Mouse (Mus musculus): Measurements from ENCODE around the gene Vsnl1. TPM values are rescaled to one million over a fixed set of nuclear protein-coding genes. Genes with fewer than 3 reads are reported as not detected.

The Vsnl1 gene
- polyA plus RNA-seq, 1 experiment from 2014 or later: 0.92 TPM

- WGBS: 40% methylated on average over 6 of the region's 6 CpGs
- Histone ChIP-seq H3K9me3 (no peaks in the 10 kb centered on the region), H3K27ac (no peak overlapping the region), H3K4me3 (replicated peaks) (no peak overlapping the region), H3K9ac (no peak overlapping the region), H3K4me2 (no peak overlapping the region), H3K36me3 (peaks cover 9% of the 10 kb centered on the region; the same call in 1 of the 2 replicates), H3K4me1 (no peaks in the 10 kb centered on the region), H3K27me3 (replicated peaks) (no peaks in the 10 kb centered on the region)
- no peak for ATAC-seq (ENCODE audit: insufficient read depth, low FRiP score, low read depth)
Observed at GRCm38 (mm10) chr12:11317671-11318070, 118.7 kb downstream of the Vsnl1 start.

- no peak overlapping the region for H3K4me3 ChIP-seq (replicated peaks)
- no peaks in the 10 kb centered on the region for H3K9me3 ChIP-seq
- H3K36me3 ChIP-seq: peaks cover 9% of the 10 kb centered on the region; the same call in 1 of the 2 replicates
- 42% methylated on average over 1 of the region's 1 CpGs for WGBS
- no peaks in the 10 kb centered on the region for H3K4me1 ChIP-seq
- no peak for ATAC-seq (ENCODE audit: insufficient read depth, low FRiP score, low read depth)
- H3K27ac ChIP-seq: no peak overlapping the region
- no peak overlapping the region for H3K4me2 ChIP-seq
- H3K27me3 ChIP-seq (replicated peaks): no peaks in the 10 kb centered on the region
- H3K9ac ChIP-seq: no peak overlapping the region
Observed at GRCm38 (mm10) chr12:11313840-11314239, 122.6 kb downstream of the Vsnl1 start.

- H3K36me3 ChIP-seq: peaks cover 16% of the 10 kb centered on the region
- H3K27me3 ChIP-seq (replicated peaks): no peaks in the 10 kb centered on the region
- 96% methylated on average over 2 of the region's 2 CpGs for WGBS
- no peak overlapping the region for H3K4me2 ChIP-seq
- no peak overlapping the region for H3K4me3 ChIP-seq (replicated peaks)
- no peak overlapping the region for H3K27ac ChIP-seq
- H3K9ac ChIP-seq: no peak overlapping the region
- ATAC-seq (ENCODE audit: insufficient read depth, low FRiP score, low read depth): no peak
- no peaks in the 10 kb centered on the region for H3K9me3 ChIP-seq
- H3K4me1 ChIP-seq: no peaks in the 10 kb centered on the region
Observed at GRCm38 (mm10) chr12:11311106-11311505, 125.3 kb downstream of the Vsnl1 start.

DNA sequence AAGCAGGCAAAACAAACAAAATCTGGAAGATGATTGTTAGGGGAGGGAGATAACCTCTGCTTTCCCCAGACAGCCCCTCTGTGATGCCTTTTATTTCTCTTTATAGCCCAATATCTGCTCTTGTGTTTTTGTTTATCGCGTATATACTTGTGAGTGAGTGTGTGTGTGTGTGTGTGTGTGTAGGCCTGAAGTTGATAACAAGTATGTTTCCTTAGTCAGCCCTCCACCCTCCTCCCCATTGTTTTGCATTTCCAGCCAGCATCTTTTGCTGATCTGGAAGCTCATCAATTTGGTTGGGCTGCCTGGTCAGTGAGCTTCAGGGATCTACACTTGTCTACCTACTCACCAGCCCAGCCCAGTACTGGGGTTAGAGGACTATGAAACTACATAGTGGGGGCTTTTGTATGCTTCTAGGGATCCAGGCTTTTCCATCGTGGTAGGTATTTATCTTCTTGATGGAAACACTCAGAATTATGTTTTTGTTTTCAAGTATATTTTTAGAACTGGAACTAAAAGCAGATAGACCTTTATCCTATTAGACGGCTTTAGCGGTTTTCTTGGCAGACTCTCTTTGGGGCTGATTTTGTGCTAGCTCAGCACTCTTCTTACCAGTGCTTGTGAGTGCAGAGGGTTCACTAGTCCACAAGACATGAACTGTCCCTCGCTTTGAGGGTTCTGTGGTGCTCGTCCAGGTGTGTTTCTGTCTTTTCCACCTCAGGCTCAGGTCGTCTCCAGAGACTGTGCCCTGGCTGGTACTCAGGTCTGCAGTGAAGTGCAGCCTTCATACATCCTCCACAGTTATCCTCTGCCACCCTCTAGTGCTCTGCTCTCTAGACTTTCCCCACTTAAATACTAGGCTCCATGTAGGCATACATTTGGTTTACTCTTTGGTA lies 129.4 kb downstream of the Vsnl1 start:
- no peaks in the 10 kb centered on the region for H3K27me3 ChIP-seq (replicated peaks)
- H3K9ac ChIP-seq: no peak overlapping the region
- 85% methylated on average over 8 of the region's 8 CpGs for WGBS
- no peak overlapping the region for H3K4me2 ChIP-seq
- ATAC-seq (ENCODE audit: insufficient read depth, low FRiP score, low read depth): no peak
- no peak overlapping the region for H3K4me3 ChIP-seq (replicated peaks)
- H3K36me3 ChIP-seq: peaks cover 33% of the 10 kb centered on the region
- H3K9me3 ChIP-seq: no peaks in the 10 kb centered on the region
- H3K27ac ChIP-seq: no peak overlapping the region
- no peaks in the 10 kb centered on the region for H3K4me1 ChIP-seq

GRCm38 (mm10) chr12:11300858-11301257 lies 135.6 kb downstream of the Vsnl1 start:
- Histone ChIP-seq H3K4me1 (no peaks in the 10 kb centered on the region), H3K4me2 (no peak overlapping the region), H3K36me3 (peaks cover 24% of the 10 kb centered on the region), H3K9me3 (no peaks in the 10 kb centered on the region), H3K4me3 (replicated peaks) (no peak overlapping the region), H3K9ac (no peak overlapping the region), H3K27ac (no peak overlapping the region), H3K27me3 (replicated peaks) (no peaks in the 10 kb centered on the region)
- no peak for ATAC-seq (ENCODE audit: insufficient read depth, low FRiP score, low read depth)
- 97% methylated on average over 1 of the region's 1 CpGs for WGBS

GRCm38 (mm10) chr12:11286382-11286781 lies 150.0 kb downstream of the Vsnl1 start:
- no peak overlapping the region for H3K27ac ChIP-seq
- WGBS: 94% methylated on average over 2 of the region's 2 CpGs
- H3K36me3 ChIP-seq: peaks cover 26% of the 10 kb centered on the region
- H3K4me2 ChIP-seq: no peak overlapping the region
- no peak overlapping the region for H3K9ac ChIP-seq
- H3K4me3 ChIP-seq (replicated peaks): no peak overlapping the region
- no peaks in the 10 kb centered on the region for H3K4me1 ChIP-seq
- ATAC-seq (ENCODE audit: insufficient read depth, low FRiP score, low read depth): no peak
- no peaks in the 10 kb centered on the region for H3K27me3 ChIP-seq (replicated peaks)
- no peaks in the 10 kb centered on the region for H3K9me3 ChIP-seq

DNA sequence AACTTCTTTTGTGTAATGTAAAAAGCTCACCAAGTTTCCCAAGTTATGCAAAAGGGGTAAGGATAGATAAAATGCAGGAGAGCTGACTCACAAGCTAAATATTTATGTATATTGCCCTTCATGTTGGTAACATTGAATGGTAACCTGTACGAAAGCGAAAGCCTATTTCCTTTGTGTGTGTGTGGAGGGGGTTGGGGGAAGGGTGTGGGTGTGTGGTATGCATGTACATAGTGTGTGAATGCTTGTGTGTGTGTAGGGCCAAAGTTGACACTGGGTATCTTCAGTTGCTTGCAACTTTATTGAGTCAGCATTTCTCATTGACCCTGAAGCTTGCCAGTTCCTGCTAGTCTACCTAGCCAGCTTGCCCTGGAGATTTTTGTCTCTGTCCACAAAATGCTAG lies 154.8 kb downstream of the Vsnl1 start:
- Histone ChIP-seq H3K27me3 (replicated peaks) (no peaks in the 10 kb centered on the region), H3K9me3 (no peaks in the 10 kb centered on the region), H3K4me2 (no peak overlapping the region), H3K4me1 (no peaks in the 10 kb centered on the region), H3K27ac (no peak overlapping the region), H3K9ac (no peak overlapping the region), H3K4me3 (replicated peaks) (no peak overlapping the region), H3K36me3 (peaks cover 25% of the 10 kb centered on the region)
- ATAC-seq (ENCODE audit: insufficient read depth, low FRiP score, low read depth): no peak
- 88% methylated on average over 2 of the region's 2 CpGs for WGBS

DNA sequence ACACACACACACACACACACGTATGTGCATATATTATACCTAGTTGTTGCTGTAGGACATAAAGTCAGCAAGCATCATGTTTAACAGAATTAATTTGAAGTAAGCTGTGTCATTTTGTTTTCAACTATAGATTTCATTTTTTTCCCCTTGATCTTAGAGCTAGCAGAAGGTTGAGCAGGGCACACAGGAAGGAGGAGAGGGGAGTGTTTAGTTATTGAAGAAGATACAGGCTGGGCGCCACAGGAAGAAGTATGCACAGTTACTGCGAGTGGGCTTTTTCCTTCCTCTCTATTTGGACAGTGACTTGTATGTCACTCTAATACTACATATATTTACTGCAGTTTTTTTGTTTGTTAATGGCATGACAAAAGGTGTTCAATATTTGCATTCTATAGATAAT lies 156.5 kb downstream of the Vsnl1 start:
- 86% methylated on average over 3 of the region's 3 CpGs for whole genome bisulfite sequencing
- no peak for ATAC-seq (ENCODE audit: insufficient read depth, low FRiP score, low read depth)
- peaks cover 17% of the 10 kb centered on the region for H3K36me3 ChIP-seq
- H3K9ac ChIP-seq: no peak overlapping the region
- H3K27me3 ChIP-seq (replicated peaks): no peaks in the 10 kb centered on the region
- H3K27ac ChIP-seq: no peak overlapping the region
- no peak overlapping the region for H3K4me3 ChIP-seq (replicated peaks)
- no peak overlapping the region for H3K4me2 ChIP-seq
- H3K9me3 ChIP-seq: no peaks in the 10 kb centered on the region
- no peaks in the 10 kb centered on the region for H3K4me1 ChIP-seq

DNA sequence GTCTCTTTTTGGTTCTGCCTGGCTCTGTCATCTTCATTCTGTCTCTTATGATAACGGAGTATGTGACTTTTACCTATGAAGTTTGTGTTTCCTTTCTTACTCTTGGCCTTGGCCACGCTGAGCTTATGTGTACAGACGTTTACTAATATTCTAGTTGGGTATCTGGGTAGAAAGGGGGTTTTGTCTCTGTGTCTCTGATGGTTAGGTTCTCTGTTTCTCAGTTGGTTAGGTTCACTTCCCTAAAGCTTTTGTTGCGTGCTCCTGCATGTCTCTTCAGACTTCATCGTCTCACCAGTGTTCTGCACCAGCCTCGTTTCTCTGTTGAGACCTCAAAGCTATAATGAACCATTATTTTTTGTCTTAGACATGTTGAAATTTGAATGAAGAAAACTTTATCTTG lies 159.2 kb downstream of the Vsnl1 start:
- Histone ChIP-seq H3K4me3 (replicated peaks) (no peak overlapping the region), H3K9me3 (no peaks in the 10 kb centered on the region), H3K27ac (no peak overlapping the region), H3K4me1 (no peaks in the 10 kb centered on the region), H3K9ac (no peak overlapping the region), H3K36me3 (peaks cover 16% of the 10 kb centered on the region), H3K4me2 (no peak overlapping the region), H3K27me3 (replicated peaks) (no peaks in the 10 kb centered on the region)
- ATAC-seq (ENCODE audit: insufficient read depth, low FRiP score, low read depth): no peak
- WGBS: 92% methylated on average over 6 of the region's 6 CpGs

DNA sequence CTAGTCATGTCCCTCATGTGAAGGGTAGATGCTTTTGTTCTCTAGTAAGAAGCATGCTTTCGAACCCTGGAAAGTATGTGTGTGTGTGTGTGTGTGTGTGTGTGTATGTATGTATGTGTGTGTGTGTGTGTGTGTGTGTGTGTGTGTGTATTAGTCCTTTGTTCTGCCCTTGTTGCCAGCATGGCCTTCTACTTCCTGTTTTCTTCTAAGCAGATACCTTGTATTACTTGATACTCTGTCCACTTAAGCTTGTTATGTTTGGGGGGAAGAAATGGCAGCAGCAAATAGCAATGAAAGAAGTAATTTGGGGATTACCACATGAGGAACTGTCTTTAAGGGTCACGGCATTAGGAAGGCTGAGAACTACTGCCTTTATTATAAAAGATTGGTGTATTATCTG lies 159.8 kb downstream of the Vsnl1 start:
- 93% methylated on average over 2 of the region's 2 CpGs for WGBS
- no peak for ATAC-seq (ENCODE audit: insufficient read depth, low FRiP score, low read depth)
- no peak overlapping the region for H3K9ac ChIP-seq
- H3K27ac ChIP-seq: no peak overlapping the region
- no peak overlapping the region for H3K4me3 ChIP-seq (replicated peaks)
- peaks cover 16% of the 10 kb centered on the region for H3K36me3 ChIP-seq
- no peak overlapping the region for H3K4me2 ChIP-seq
- H3K4me1 ChIP-seq: no peaks in the 10 kb centered on the region
- no peaks in the 10 kb centered on the region for H3K27me3 ChIP-seq (replicated peaks)
- no peaks in the 10 kb centered on the region for H3K9me3 ChIP-seq

Measured in stomach, embryonic 15.5 days (tissue).